Mouse (Mus musculus) left cerebral cortex, postnatal 25 days (tissue): ENCODE data around the gene Gm27021. TPM values are rescaled to one million over a fixed set of nuclear protein-coding genes. Genes with fewer than 3 reads are reported as not detected.

Source experiments
- DNase-seq, 2 experiments: peaks; one replicate each; pipeline ENCODE4 v3.0.0; 2022; ENCODE audit warnings: low spot score in 2 of 2, mixed read lengths in 1 of 2
- intact Hi-C: fragments of 180-260 bp; cut with DNase I; formaldehyde crosslinking; loops from one replicate; pipeline ENCODE4 v1.15.1; 2025
- total RNA-seq, 2 experiments: library from RNA; stranded (reverse); gene quantifications; 2 replicates each; pipeline ENCODE4 v1.2.3; 2021

Gene Gm27021
- total RNA-seq, 2 experiments from 2014 or later = 0.62 TPM; not detected in 1

- intact Hi-C loops = no loop called here
- DNase-seq = no peak
Observed at GRCm38 (mm10) chr8:120616663-120617626, 50.9 kb downstream of the Gm27021 start.

- DNase-seq = no peak
- intact Hi-C loops = no loop called here
Observed at GRCm38 (mm10) chr8:120614491-120614890, 53.4 kb downstream of the Gm27021 start.

GRCm38 (mm10) chr8:120610824-120611223 is 57.1 kb downstream of the Gm27021 start:
- intact Hi-C loops = no loop called here
- no peak for DNase-seq

- peak; percentile 74 to 76 for DNase-seq
- intact Hi-C loops = loop anchor here (5.0 kb wide), 1 partner anchor 431 kb away; the partner anchor contains the start of gene Fam92b
Observed at GRCm38 (mm10) chr8:120607885-120608284, 60.0 kb downstream of the Gm27021 start.

- intact Hi-C loops = loop anchor here (5.0 kb wide), 1 partner anchor 430 kb away; the partner anchor contains the start of gene Fam92b
- DNase-seq = no peak
Observed at GRCm38 (mm10) chr8:120607460-120607859, 60.4 kb downstream of the Gm27021 start.

GRCm38 (mm10) chr8:120602672-120603071 is 65.2 kb downstream of the Gm27021 start:
- DNase-seq = no peak
- intact Hi-C loops = no loop called here

- intact Hi-C loops = loop anchor here (5.0 kb wide), 2 partner anchors 297 to 312 kb away; no protein-coding TSS in a partner anchor
- DNase-seq = peak; percentile 70 to 78
Observed at GRCm38 (mm10) chr8:120599504-120599903, 68.4 kb downstream of the Gm27021 start.

GRCm38 (mm10) chr8:120598579-120598978 is 69.3 kb downstream of the Gm27021 start:
- DNase-seq = peak; percentile 85 to 95
- intact Hi-C loops = loop anchor here (1.0 to 5.0 kb wide), 4 partner anchors 62 to 333 kb away; no protein-coding TSS in a partner anchor

- DNase-seq = no peak
- intact Hi-C loops = loop anchor here (5.0 kb wide), 2 partner anchors 294 to 309 kb away; no protein-coding TSS in a partner anchor
Observed at GRCm38 (mm10) chr8:120595963-120596362, 71.9 kb downstream of the Gm27021 start.

GRCm38 (mm10) chr8:120594571-120594970 is 73.3 kb downstream of the Gm27021 start:
- intact Hi-C loops = no loop called here
- DNase-seq = no peak

- intact Hi-C loops = no loop called here
- no peak for DNase-seq
Observed at GRCm38 (mm10) chr8:120591587-120592292, 76.1 kb downstream of the Gm27021 start.

GRCm38 (mm10) chr8:120589921-120590320 is 78.0 kb downstream of the Gm27021 start:
- intact Hi-C loops = no loop called here
- no peak for DNase-seq

- intact Hi-C loops = no loop called here
- DNase-seq = peak; percentile 99 to 100
Observed at GRCm38 (mm10) chr8:120588908-120589771, 78.7 kb downstream of the Gm27021 start, which contains the start of gene Gins2. Gene Gins2 (minus strand): TSS chr8:120589304.

GRCm38 (mm10) chr8:120585521-120585920 is 82.4 kb downstream of the Gm27021 start:
- no peak for DNase-seq

GRCm38 (mm10) chr8:120581811-120582210 is 86.1 kb downstream of the Gm27021 start:
- no peak for DNase-seq
- intact Hi-C loops = no loop called here

More at GRCm38 (mm10) chr8:120585521-120585920, 82.4 kb downstream of the Gm27021 start:
- intact Hi-C loops = no loop called here

- DNase-seq = no peak
- intact Hi-C loops = no loop called here
Observed at GRCm38 (mm10) chr8:120581329-120581728, 86.5 kb downstream of the Gm27021 start.

GRCm38 (mm10) chr8:120580336-120581000 is 87.4 kb downstream of the Gm27021 start:
- intact Hi-C loops = no loop called here
- no peak for DNase-seq

GRCm38 (mm10) chr8:120577821-120578220 is 90.1 kb downstream of the Gm27021 start:
- intact Hi-C loops = no loop called here
- DNase-seq = no peak

- no peak for DNase-seq
- intact Hi-C loops = no loop called here
Observed at GRCm38 (mm10) chr8:120575801-120576200, 92.1 kb downstream of the Gm27021 start.
